Mouse (Mus musculus) brain, embryonic 18.5 days (tissue): ENCODE data around the gene Myh14.

Experiments
- DNase-seq: peaks from one replicate; pipeline ENCODE4 v3.0.0-alpha.2; 2012; ENCODE audit warnings: low read depth, low spot score

The Myh14 gene

GRCm38 (mm10) chr7:44672193-44672592 is 1.6 kb upstream of the Myh14 start:
- DNase-seq, result no peak

DNA sequence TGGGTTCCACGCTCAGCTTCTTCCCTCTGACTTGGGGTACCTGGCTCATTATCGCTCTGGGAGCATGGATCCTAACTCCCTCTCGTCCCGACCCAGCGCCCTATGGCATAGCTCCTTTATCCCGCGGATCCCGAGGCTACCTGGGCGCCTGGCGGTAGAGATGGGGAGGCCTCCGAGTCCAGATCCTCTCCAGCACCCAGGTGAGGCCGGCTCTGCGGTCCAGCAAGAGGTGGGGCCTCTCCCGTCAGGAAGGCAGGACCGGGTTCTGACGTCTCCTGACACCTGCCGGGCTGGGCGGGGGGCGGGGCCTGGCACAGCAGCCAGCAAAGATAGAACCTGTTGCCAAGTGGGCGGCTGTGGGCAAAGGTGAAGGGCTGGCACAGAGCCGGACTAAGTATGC is 1.5 kb downstream of the Myh14 start:
- DNase-seq, result no peak

DNA sequence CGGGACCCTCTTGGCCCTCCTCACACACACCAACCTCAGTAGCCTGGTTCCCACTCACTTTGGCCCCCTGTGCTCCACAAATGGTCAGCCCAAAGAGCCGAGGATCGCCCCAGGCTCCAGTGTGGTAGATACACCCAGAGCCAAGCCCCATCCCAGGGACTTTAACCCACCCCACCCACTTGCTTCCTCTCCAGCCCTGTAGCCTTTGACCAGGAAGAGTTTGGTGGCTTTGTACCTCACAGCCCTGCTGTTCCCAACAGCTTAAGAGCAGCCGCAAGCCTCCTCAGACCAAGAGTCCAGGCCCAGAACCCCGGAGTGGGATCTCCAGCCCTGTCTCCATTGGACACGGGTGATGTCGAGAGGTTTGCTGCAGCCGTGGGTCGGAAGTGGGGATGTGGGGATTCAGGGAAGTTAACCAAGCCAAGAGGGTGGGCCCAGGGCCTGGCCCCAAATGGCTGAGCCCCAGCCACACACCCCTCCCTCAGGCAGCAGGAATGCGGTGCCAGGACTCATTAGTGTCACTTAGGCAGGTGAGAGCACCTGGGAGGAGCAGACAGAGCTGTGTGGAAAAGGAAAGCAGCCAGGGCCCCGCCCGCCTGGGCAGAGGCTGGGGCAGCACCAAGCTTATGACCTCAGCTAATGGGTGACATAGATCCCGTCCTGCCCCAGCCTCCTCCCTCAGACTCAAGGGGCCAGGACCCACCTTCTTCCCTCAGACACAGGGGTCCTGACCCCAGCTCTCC is 2.5 kb downstream of the Myh14 start:
- no peak for DNase-seq

DNA sequence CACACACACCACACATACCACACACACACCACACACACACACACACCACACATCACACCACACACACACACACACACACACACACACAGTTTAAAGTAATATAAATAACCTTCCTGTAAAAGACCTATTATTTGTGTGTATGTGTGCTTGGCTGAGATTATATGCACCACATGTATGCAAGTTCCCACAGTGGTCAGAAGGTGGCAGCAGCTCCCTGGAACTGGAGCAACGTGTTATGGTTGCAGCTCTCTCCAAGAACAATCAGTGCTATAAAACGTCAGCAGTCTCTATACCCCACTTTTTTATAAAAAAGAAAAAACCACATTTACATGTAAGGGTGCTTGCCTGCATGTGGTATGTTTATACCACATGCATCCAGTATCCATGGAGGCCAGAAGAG is 4.2 kb downstream of the Myh14 start:
- DNase-seq, result no peak

- DNase-seq, result no peak
Observed at GRCm38 (mm10) chr7:44664731-44665130, 5.9 kb downstream of the Myh14 start.

GRCm38 (mm10) chr7:44663546-44663945 is 7.1 kb downstream of the Myh14 start:
- DNase-seq, result no peak

DNA sequence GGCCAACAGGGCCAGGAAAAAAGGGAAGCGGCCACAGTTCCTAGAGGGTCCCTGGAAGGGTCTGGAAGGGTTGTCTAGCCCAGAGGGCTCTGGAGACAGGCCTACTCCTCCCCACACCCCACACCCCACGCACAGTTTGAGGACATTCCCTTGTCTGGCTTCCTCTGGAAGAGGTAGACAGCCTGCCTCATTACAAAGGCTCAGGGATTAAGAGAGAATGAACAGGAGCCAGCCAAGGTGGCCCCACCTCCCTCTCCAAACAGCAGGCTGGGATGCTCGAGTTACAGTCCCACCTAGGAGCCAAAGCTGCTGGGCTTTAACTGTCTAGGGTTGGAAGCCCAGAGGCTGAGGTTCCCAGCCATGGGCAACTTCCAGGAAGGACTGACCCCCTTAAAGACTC is 8.1 kb downstream of the Myh14 start:
- DNase-seq, result no peak

- no peak for DNase-seq
Observed at GRCm38 (mm10) chr7:44662168-44662567, 8.5 kb downstream of the Myh14 start.

- DNase-seq, result no peak
Observed at GRCm38 (mm10) chr7:44661219-44661618, 9.4 kb downstream of the Myh14 start.

GRCm38 (mm10) chr7:44655504-44655903 is 15.1 kb downstream of the Myh14 start:
- no peak for DNase-seq

- DNase-seq, result no peak
Observed at GRCm38 (mm10) chr7:44653773-44654172, 16.9 kb downstream of the Myh14 start.

DNA sequence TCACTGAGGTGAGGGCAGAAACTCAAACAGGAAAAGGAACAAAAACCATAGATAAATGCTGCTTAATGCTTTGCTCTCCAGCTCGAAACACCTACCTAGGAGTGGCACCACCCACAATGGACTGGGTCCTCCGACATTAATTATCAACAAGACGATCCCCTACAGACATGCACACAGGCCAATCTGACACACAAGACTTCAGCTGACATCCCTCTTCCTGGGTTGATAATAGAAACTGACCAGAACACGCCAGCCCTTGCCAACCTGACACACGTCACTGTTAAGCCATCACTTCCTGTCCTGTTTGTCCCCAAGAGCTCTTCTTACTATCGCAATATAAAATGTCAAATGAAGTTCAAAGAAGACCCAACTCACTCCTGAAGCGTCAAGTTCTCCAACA is 19.2 kb downstream of the Myh14 start:
- no peak for DNase-seq

DNA sequence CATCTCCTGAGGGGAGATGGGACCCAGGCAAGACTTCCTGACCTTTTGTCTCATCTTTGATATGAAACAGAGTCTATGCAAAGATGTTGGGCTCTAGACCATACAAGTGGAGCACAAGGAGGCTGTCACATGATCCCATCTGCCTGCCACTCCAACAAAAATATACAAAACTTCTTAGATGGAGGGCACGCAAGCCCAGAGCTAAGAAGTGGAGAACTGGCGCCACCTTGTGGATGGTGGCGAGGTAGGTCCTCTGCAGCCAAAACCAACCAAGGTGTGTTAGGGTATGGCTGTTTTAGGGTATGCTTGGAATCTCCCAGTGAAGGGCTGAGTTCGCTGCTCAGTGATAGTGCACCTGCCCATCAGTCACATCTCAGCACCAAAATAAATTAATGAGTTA is 20.7 kb downstream of the Myh14 start:
- no peak for DNase-seq

DNA sequence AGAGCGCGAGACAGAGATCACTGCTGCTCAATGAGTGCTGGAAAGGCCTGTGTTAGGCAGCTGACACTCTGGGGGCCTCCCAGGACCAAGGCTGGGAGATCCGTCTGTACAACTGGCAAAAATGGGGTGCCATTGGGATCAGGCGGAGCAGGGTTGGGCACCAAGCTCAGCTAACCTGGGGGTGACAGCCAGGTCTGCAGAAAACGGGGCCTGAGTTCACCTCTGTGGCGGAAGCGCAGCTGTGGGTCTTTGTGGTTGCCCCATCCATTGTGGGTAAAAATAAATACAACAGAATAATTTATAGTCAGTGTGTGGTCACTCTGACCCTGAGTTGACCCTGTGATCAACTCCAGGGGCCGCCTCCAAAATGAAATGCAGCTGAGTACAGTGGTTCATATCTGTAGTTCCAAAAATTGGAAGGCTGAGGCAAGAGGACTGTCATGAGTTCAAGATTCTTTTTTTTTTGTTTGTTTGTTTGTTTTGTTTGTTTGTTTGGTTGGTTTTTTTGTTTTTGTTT is 21.5 kb downstream of the Myh14 start:
- DNase-seq, result no peak

- DNase-seq, result no peak
Observed at GRCm38 (mm10) chr7:44647729-44648128, 22.9 kb downstream of the Myh14 start.

- peak; percentile 37 for DNase-seq
Observed at GRCm38 (mm10) chr7:44647042-44647724, 23.5 kb downstream of the Myh14 start.

- no peak for DNase-seq
Observed at GRCm38 (mm10) chr7:44645951-44646350, 24.7 kb downstream of the Myh14 start.

- DNase-seq, result no peak
Observed at GRCm38 (mm10) chr7:44645256-44645655, 25.4 kb downstream of the Myh14 start.

DNA sequence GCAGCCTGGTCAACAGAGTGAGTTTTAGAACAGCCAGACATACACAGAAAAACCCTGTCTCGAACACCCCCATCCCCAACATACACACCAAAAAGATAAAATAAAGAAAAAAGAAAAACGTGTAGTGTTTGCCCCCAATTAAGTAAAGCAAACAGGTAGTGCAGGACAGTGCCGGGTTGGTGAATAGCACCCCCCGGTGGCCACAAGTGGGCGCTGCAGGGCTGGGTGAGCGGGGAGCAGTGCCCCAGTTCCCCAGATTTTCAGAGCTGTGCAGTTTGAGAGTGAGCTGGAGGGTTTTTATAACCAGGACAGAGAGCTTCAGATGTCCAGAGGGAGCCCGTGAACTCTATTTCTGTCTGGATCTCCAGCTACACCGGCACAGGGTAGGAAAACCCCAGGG is 28.8 kb downstream of the Myh14 start:
- DNase-seq, result no peak

DNA sequence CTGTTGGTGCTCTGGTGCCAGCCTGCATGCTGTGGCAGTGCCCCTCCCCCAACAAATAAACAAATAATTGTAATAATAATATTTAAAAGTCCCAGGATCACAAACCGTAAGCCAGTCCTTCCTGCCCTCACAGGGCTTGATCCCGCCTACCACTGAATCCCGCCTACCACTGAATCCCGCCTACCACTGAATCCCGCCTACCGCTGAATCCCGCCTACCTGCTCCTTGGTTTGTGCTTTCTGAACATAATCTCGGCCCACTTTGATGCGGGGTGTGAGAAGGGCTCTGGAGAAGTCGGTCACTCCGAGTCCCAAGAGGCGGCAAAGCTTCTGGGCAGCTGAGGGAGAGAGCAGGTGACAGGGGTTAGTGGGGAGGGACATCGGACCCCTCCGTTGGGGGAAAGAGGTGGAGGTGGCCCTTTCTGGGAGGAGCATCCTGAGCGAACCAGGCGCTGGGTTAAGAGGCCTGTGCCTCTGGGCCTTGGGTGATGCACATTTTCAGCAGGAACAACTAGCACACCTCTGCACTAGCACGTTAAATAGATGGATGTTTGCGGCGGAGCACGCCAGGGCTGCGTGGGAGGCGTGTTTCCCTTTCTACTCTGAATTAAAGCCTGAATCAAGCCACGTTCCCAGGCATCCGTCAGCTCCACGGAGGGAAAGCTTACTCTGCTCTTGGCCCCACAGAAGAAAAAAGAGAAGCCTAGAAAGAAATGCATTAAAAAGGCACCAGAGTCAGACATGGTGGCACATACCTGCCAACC is 29.6 kb downstream of the Myh14 start:
- no peak for DNase-seq

- no peak for DNase-seq
Observed at GRCm38 (mm10) chr7:44638663-44639062, 32.0 kb downstream of the Myh14 start.

GRCm38 (mm10) chr7:44636684-44637083 is 34.0 kb downstream of the Myh14 start:
- no peak for DNase-seq
